Comparison of ENCODE assay signal across 11 mouse cellular contexts in the genomic region with DNA sequence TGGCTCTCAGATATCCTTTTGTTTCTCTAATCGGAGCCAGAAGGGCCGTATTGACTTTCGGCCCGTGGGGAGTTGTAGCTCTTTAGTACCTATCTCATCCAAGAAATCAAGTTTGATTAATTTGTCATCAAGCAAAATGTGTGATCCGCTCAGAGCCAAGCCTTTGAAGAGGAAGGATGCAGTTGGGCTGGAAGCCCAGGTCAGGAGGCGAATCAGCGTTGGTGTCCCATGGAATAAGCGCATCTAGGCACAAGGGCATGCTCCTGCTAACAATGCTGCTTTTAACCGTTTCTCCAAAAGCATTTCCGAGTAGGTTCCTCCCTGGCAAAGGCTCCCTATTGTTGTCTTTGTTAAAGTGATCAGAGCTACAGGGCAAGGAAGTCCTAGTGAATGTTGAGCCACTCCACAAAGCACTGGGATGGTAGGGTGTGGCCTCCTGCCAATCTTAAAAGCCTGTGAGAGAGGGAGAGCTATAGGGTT. TPM values are rescaled to one million over a fixed set of nuclear protein-coding genes. Genes with fewer than 3 reads are reported as not detected.
A peak's percentile ranks its signal among the peaks of the same experiment; 100 is the strongest.
DNase-seq lines count a peak whose midpoint lies in the region; ATAC-seq and TF ChIP-seq lines count a peak whose summit lies in the region.
"Had no signal": no experiment of that assay in that cellular context is flagged by ENCODE, and none has a peak within 500 bp of the region (broad histone marks: within the 10 kb centered on the region; RNA-seq: fewer than 3 reads in every experiment).

No protein-coding gene starts in this region.

- peaks cover 10% of the 10 kb centered on the region; the same call in 1 of the 2 replicates for H3K4me1 ChIP-seq in lung, embryonic 14.5 days (ENCODE audit: insufficient read depth)
- H3K4me1 ChIP-seq in midbrain, embryonic 14.5 days (ENCODE audit: control insufficient read depth, insufficient read depth, low read length), result peaks cover 10% of the 10 kb centered on the region

- H3K27ac ChIP-seq in lung, embryonic 14.5 days (ENCODE audit: low read depth), result no peak overlapping the region
- H3K27ac ChIP-seq in midbrain, embryonic 14.5 days (replicated peaks; ENCODE audit: low read depth, low read length), result no peak overlapping the region

- WGBS in lung, embryonic 14.5 days, result 39% methylated on average over 10 of the region's 10 CpGs
- WGBS in midbrain, embryonic 14.5 days, result 7% methylated on average over 10 of the region's 10 CpGs

- DNase-seq in lung, embryonic 14.5 days, result peak; percentile 52
- DNase-seq in lung, postnatal 36 days, result no peak
- DNase-seq in embryo, embryonic 10.5 days (ENCODE audit: low spot score), result peak; percentile 72
- peak; percentile 53 for DNase-seq in kidney, adult 9 months
- peak; percentile 54 for DNase-seq in midbrain, embryonic 14.5 days
- no peak for DNase-seq in frontal cortex, postnatal 25 days (ENCODE audit: low spot score in 2 of 2)
- no peak for DNase-seq in right cerebral cortex, postnatal 25 days
- DNase-seq in gastrocnemius, adult 18-20 months (ENCODE audit: low spot score), result no peak
- DNase-seq: heart, postnatal 14 days; thymus, postnatal 36 days had no signal

- no peak for ATAC-seq in lung, embryonic 14.5 days (ENCODE audit: insufficient read depth)
- ATAC-seq in midbrain, embryonic 14.5 days (ENCODE audit: low FRiP score, low TSS enrichment), result no peak

- H3K27me3 ChIP-seq in lung, embryonic 14.5 days (ENCODE audit: insufficient read depth, low read length), result no peaks in the 10 kb centered on the region
- H3K27me3 ChIP-seq in midbrain, embryonic 14.5 days (ENCODE audit: control insufficient read depth, insufficient read depth, low read length), result peaks cover 4% of the 10 kb centered on the region; the same call in 1 of the 2 replicates

- H3K36me3 ChIP-seq in lung, embryonic 14.5 days (ENCODE audit: insufficient read depth), result no peaks in the 10 kb centered on the region
- no peaks in the 10 kb centered on the region for H3K36me3 ChIP-seq in midbrain, embryonic 14.5 days (ENCODE audit: control insufficient read depth, insufficient read depth, low read length)

- no peak for TF ChIP-seq CTCF in lung, embryonic 14.5 days (IDR thresholded peaks at IDR 0.05; ENCODE audit: low read depth)

- no peaks in the 10 kb centered on the region for H3K9me3 ChIP-seq in lung, embryonic 14.5 days (ENCODE audit: low read depth, low read length)
- H3K9me3 ChIP-seq in midbrain, embryonic 14.5 days (ENCODE audit: control insufficient read depth, low read length), result no peaks in the 10 kb centered on the region

- no peak overlapping the region; the same call in 1 of the 2 replicates for H3K4me2 ChIP-seq in lung, embryonic 14.5 days
- H3K4me2 ChIP-seq in midbrain, embryonic 14.5 days (ENCODE audit: low read length), result peak overlapping the region; percentile 12; the same call in 1 of the 2 replicates

- no peak overlapping the region for H3K9ac ChIP-seq in lung, embryonic 14.5 days
- H3K9ac ChIP-seq in midbrain, embryonic 14.5 days (replicated peaks; ENCODE audit: low read length), result 0 out of 2 replicates have a peak overlapping the region, but pooled peaks have one; percentile 12

- no peak overlapping the region for H3K4me3 ChIP-seq in lung, embryonic 14.5 days (ENCODE audit: low read depth, low read length)
- H3K4me3 ChIP-seq in midbrain, embryonic 14.5 days (replicated peaks; ENCODE audit: low read depth, low read length), result no peak overlapping the region

RNA-seq across cellular contexts. Expression of a gene that starts 51.3 kb away (rescaled TPM):
- polyA plus RNA-seq in lung, embryonic 14.5 days (2014; fragmentation: Nextera tagmentation; extraction: Ambion mirVana), result 27.4 and 27.8 TPM in 2 replicates
- polyA plus RNA-seq in midbrain, embryonic 14.5 days (2014; fragmentation: Nextera tagmentation; extraction: Ambion mirVana), result 7.4 and 7.8 TPM in 2 replicates
- 10 to 100 TPM; 27.4 to 28.5 TPM for total RNA-seq in gastrocnemius, adult 18-20 months (2021)
- total RNA-seq: MEL had no signal

RNA-seq across cellular contexts. Expression of a gene that starts 51.3 kb away (rescaled TPM):
- 6.5 and 7.3 TPM in 2 replicates for polyA plus RNA-seq in lung, embryonic 14.5 days (2014; fragmentation: Nextera tagmentation; extraction: Ambion mirVana)
- 1.6 and 4.0 TPM in 2 replicates for polyA plus RNA-seq in midbrain, embryonic 14.5 days (2014; fragmentation: Nextera tagmentation; extraction: Ambion mirVana)
- total RNA-seq in gastrocnemius, adult 18-20 months (2021), result 1 to 10 TPM; 1.0 to 1.4 TPM

Comparison
In these comparisons a context has a peak if more than half of its experiments do, and no peak if none do; other contexts are left out.
1. DNase-seq: peak in lung, embryonic 14.5 days (single experiment), embryo, embryonic 10.5 days (single experiment), kidney, adult 9 months (single experiment) and midbrain, embryonic 14.5 days (single experiment); none in lung, postnatal 36 days (single experiment), frontal cortex, postnatal 25 days (0 of 2), right cerebral cortex, postnatal 25 days (single experiment) and gastrocnemius, adult 18-20 months (single experiment).